Mouse (Mus musculus) granulocyte monocyte progenitor cell, adult 5-6 weeks (primary cell): ENCODE results near the gene Tlx1. TPM values are rescaled to one million over a fixed set of nuclear protein-coding genes. Genes with fewer than 3 reads are reported as not detected.

Source experiments
- total RNA-seq, 2 experiments: library from RNA; stranded (forward) in 1 of 2; stranded (reverse) in 1 of 2; fragments of 200-712, 200-1000 nt in 1 of 2; fragments of >200 nt in 1 of 2; fragmentation: Nextera tagmentation in 1 of 2; gene quantifications; 2 replicates each; pipeline ENCODE4 v1.2.3; 2014 to 2017

Tlx1 gene
- total RNA-seq, 2 experiments from 2014 or later: not detected

Other genes starting within 250 kb of the Tlx1 start
- gene Slf2, start 219.5 kb upstream of the Tlx1 start, total RNA-seq (2014; fragmentation: Nextera tagmentation): 29.5 and 33.0 TPM in 2 replicates
- 38.5 and 39.6 TPM in 2 replicates for gene Slf2, start 219.5 kb upstream of the Tlx1 start, total RNA-seq (2017)
- gene Sema4g, start 161.6 kb upstream of the Tlx1 start, total RNA-seq (2014; fragmentation: Nextera tagmentation): 0.43 TPM in 1 of 2 replicates, not detected in the other
- gene Sema4g, start 161.6 kb upstream of the Tlx1 start, total RNA-seq (2017): not detected in 2 replicates
- 27.9 and 30.2 TPM in 2 replicates for gene Twnk, start 145.0 kb upstream of the Tlx1 start, total RNA-seq (2014; fragmentation: Nextera tagmentation)
- gene Twnk, start 145.0 kb upstream of the Tlx1 start, total RNA-seq (2017): 20.1 and 23.0 TPM in 2 replicates
- gene Mrpl43, start 144.2 kb upstream of the Tlx1 start, total RNA-seq (2014; fragmentation: Nextera tagmentation): 41.8 and 53.7 TPM in 2 replicates
- 35.5 and 37.9 TPM in 2 replicates for gene Mrpl43, start 144.2 kb upstream of the Tlx1 start, total RNA-seq (2017)
- 4.9 and 7.9 TPM in 2 replicates for gene Lzts2, start 136.3 kb upstream of the Tlx1 start, total RNA-seq (2014; fragmentation: Nextera tagmentation)
- gene Lzts2, start 136.3 kb upstream of the Tlx1 start, total RNA-seq (2017): 6.9 and 9.9 TPM in 2 replicates
- 0.24 TPM in 1 of 2 replicates, not detected in the other for gene Pdzd7, start 105.0 kb upstream of the Tlx1 start, total RNA-seq (2014; fragmentation: Nextera tagmentation)
- gene Pdzd7, start 105.0 kb upstream of the Tlx1 start, total RNA-seq (2017): not detected in 2 replicates
- gene Sfxn3, start 103.2 kb upstream of the Tlx1 start, total RNA-seq (2014; fragmentation: Nextera tagmentation): 10.5 and 21.1 TPM in 2 replicates
- gene Sfxn3, start 103.2 kb upstream of the Tlx1 start, total RNA-seq (2017): 3.7 and 5.3 TPM in 2 replicates
- not detected in 2 replicates for gene Kazald1, start 75.4 kb upstream of the Tlx1 start, total RNA-seq (2014; fragmentation: Nextera tagmentation)
- gene Kazald1, start 75.4 kb upstream of the Tlx1 start, total RNA-seq (2017): 0.69 TPM in 1 of 2 replicates, not detected in the other
- not detected in 2 replicates for gene Lbx1, start 85.1 kb downstream of the Tlx1 start, total RNA-seq (2014; fragmentation: Nextera tagmentation)
- gene Lbx1, start 85.1 kb downstream of the Tlx1 start, total RNA-seq (2017): not detected in 2 replicates
- gene Btrc, start 213.1 kb downstream of the Tlx1 start, total RNA-seq (2014; fragmentation: Nextera tagmentation): 19.4 and 20.1 TPM in 2 replicates
- gene Btrc, start 213.1 kb downstream of the Tlx1 start, total RNA-seq (2017): 16.0 and 17.6 TPM in 2 replicates